Mouse (Mus musculus) myocyte (in vitro differentiated cells): Measurements from ENCODE around the gene Rgsl1.

ENCODE experiments used
- E2F4 ChIP-seq: IDR thresholded peaks from one replicate; pipeline ENCODE4 v1.6.1; 2011; ENCODE audit warnings: mild to moderate bottlenecking, control low read depth, moderate library complexity; ENCODE audit not compliant: insufficient read depth
- MAX ChIP-seq: IDR thresholded peaks from one replicate; pipeline ENCODE4 v1.6.1; 2011; ENCODE audit warnings: low read depth, mild to moderate bottlenecking, control low read depth
- MYOD1 ChIP-seq, 3 experiments: IDR thresholded peaks; one replicate each; pipeline ENCODE4 v1.6.1; 2011; ENCODE audit warnings: control low read depth in 2 of 3, low read depth in 2 of 3, mild to moderate bottlenecking in 2 of 3, moderate library complexity in 1 of 3; ENCODE audit not compliant: insufficient read length in 2 of 3, control insufficient read depth in 1 of 3
- MYOG ChIP-seq, 3 experiments: IDR thresholded peaks; one replicate each; pipeline ENCODE4 v1.6.1; 2011; ENCODE audit warnings: control low read depth in 2 of 3, low read depth in 2 of 3, mild to moderate bottlenecking in 2 of 3; ENCODE audit not compliant: insufficient read length in 2 of 3, control insufficient read depth in 1 of 3, insufficient read depth in 1 of 3
- POLR2A ChIP-seq: IDR thresholded peaks from one replicate; pipeline ENCODE4 v1.6.1; 2011; ENCODE audit warnings: low read depth, mild to moderate bottlenecking, control low read depth, moderate library complexity; ENCODE audit not compliant: insufficient read length
- POLR2AphosphoS2 ChIP-seq: IDR thresholded peaks from one replicate; pipeline ENCODE4 v1.6.1; 2011; ENCODE audit warnings: low read depth, control low read depth; ENCODE audit not compliant: insufficient read length
- REST ChIP-seq: IDR thresholded peaks from one replicate; pipeline ENCODE4 v1.6.1; 2011; ENCODE audit warnings: mild to moderate bottlenecking, control low read depth, moderate library complexity; ENCODE audit not compliant: insufficient read depth, insufficient read length
- SRF ChIP-seq: IDR thresholded peaks from one replicate; pipeline ENCODE4 v1.6.1; 2011; ENCODE audit warnings: low read depth; ENCODE audit not compliant: control insufficient read depth, insufficient read length
- TCF12 ChIP-seq: IDR thresholded peaks from one replicate; pipeline ENCODE4 v1.6.1; 2011; ENCODE audit warnings: mild to moderate bottlenecking, control low read depth; ENCODE audit not compliant: poor library complexity, insufficient read depth, severe bottlenecking
- TCF3 ChIP-seq: IDR thresholded peaks from one replicate; pipeline ENCODE4 v1.6.1; 2011; ENCODE audit warnings: low read depth, control low read depth; ENCODE audit not compliant: insufficient read length
- USF1 ChIP-seq: IDR thresholded peaks from one replicate; pipeline ENCODE4 v1.6.1; 2011; ENCODE audit warnings: low read depth, mild to moderate bottlenecking, control low read depth, moderate library complexity

- no peak for TF ChIP-seq POLR2A
- TF ChIP-seq MAX, result no peak
- TF ChIP-seq USF1, result no peak
- TF ChIP-seq TCF3, result no peak
- no peak for TF ChIP-seq TCF12
- TF ChIP-seq REST, result no peak
- no peak for TF ChIP-seq MYOD1 (IDR thresholded peaks at IDR 0.05; ENCODE audit: control insufficient read depth in 1 of 3, insufficient read length in 2 of 3, low read depth in 2 of 3)
- TF ChIP-seq POLR2AphosphoS2, result no peak
- no peak for TF ChIP-seq E2F4
- TF ChIP-seq SRF, result no peak
- TF ChIP-seq MYOG (IDR thresholded peaks at IDR 0.05; ENCODE audit: control insufficient read depth in 1 of 3, insufficient read depth in 1 of 3, insufficient read length in 2 of 3, low read depth in 2 of 3), result no peak
These were observed 97.2 kb downstream of the Rgsl1 start for GRCm38 (mm10) chr1:153746728-153747127.
